Mouse (Mus musculus) CH12.LX (cell line): ENCODE results near the gene Tubb5. TPM values are rescaled to one million over a fixed set of nuclear protein-coding genes. Genes with fewer than 3 reads are reported as not detected.

Experiments used
- DNase-seq: peaks from one replicate; pipeline ENCODE4 v3.0.0-alpha.2; 2013; ENCODE audit errors: extremely low read depth
- H3K27ac ChIP-seq: 2 replicates; pipeline ENCODE4 v1.5.1; 2012; ENCODE audit warnings: low read depth, mild to moderate bottlenecking, control low read depth, moderate library complexity; ENCODE audit not compliant: insufficient read depth
- H3K27me3 ChIP-seq: replicated peaks from 2 replicates; pipeline ENCODE3; 2012; ENCODE audit warnings: inconsistent platforms
- H3K36me3 ChIP-seq, 2 experiments: replicated peaks in 1 of 2; 2 replicates each; pipeline versions ENCODE3 to v1.6.1; 2012; ENCODE audit warnings: inconsistent platforms in 1 of 2, low read length in 1 of 2, mild to moderate bottlenecking in 1 of 2, mixed read lengths in 1 of 2, moderate library complexity in 1 of 2; ENCODE audit not compliant: control insufficient read depth in 1 of 2, insufficient read depth in 1 of 2
- H3K4me1 ChIP-seq, 2 experiments: 2 replicates each; pipeline ENCODE4 v1.6.1; 2012; ENCODE audit warnings: inconsistent platforms in 1 of 2, moderate library complexity in 1 of 2; ENCODE audit not compliant: insufficient read depth in 2 of 2, control insufficient read depth in 1 of 2
- H3K4me2 ChIP-seq: 2 replicates; pipeline ENCODE4 v1.6.1; 2012; ENCODE audit warnings: low read depth, mild to moderate bottlenecking, control low read depth; ENCODE audit not compliant: poor library complexity, insufficient read depth, severe bottlenecking
- H3K4me3 ChIP-seq, 3 experiments: fragments of 150-350 bp in 1 of 3; sonication (generic) in 1 of 3; replicated peaks in 1 of 3; 2 replicates each; pipeline versions ENCODE3 to v1.5.1; 2011 to 2012; ENCODE audit warnings: low read depth in 2 of 3, low read length in 2 of 3, mild to moderate bottlenecking in 2 of 3, moderate library complexity in 2 of 3, control low read depth in 1 of 3, improper control_type of control experiment in 1 of 3, inconsistent platforms in 1 of 3, mixed read lengths in 1 of 3; ENCODE audit not compliant: poor library complexity in 1 of 3
- H3K79me2 ChIP-seq: replicated peaks from 2 replicates; pipeline ENCODE4 v1.6.1; 2012; ENCODE audit warnings: mild to moderate bottlenecking, moderate library complexity; ENCODE audit not compliant: control insufficient read depth, poor library complexity, insufficient read depth, severe bottlenecking; ENCODE audit errors: extremely low read depth
- H3K9ac ChIP-seq: 2 replicates; pipeline ENCODE4 v1.6.1; 2012; ENCODE audit warnings: low read depth, mild to moderate bottlenecking, control low read depth, moderate library complexity; ENCODE audit not compliant: insufficient read depth
- H3K9me3 ChIP-seq: replicated peaks from 2 replicates; pipeline ENCODE3; 2012; ENCODE audit warnings: low read length, inconsistent platforms, mixed read lengths
- CHD1 ChIP-seq: IDR thresholded peaks from 2 replicates; pipeline ENCODE4 v1.6.1; 2012; ENCODE audit warnings: low read depth, low read length, improper control_type of control experiment, inconsistent platforms
- CTCF ChIP-seq, 2 experiments: IDR thresholded peaks in 1 of 2; conservative IDR thresholded peaks in 1 of 2; 2 replicates each; pipeline ENCODE4 v1.5.1; 2011 to 2012; ENCODE audit warnings: low read depth in 2 of 2, low read length in 2 of 2, improper control_type of control experiment in 1 of 2, inconsistent platforms in 1 of 2, mild to moderate bottlenecking in 1 of 2, moderate library complexity in 1 of 2
- ELF1 ChIP-seq: IDR thresholded peaks from 2 replicates; pipeline ENCODE4 v1.6.1; 2014; ENCODE audit warnings: low read depth, mild to moderate bottlenecking, inconsistent platforms, low read length, improper control_type of control experiment
- ETS1 ChIP-seq: conservative IDR thresholded peaks from 2 replicates; pipeline ENCODE4 v1.6.1; 2012; ENCODE audit warnings: low read depth, mild to moderate bottlenecking, inconsistent platforms, low read length, improper control_type of control experiment, moderate library complexity
- GABPA ChIP-seq: IDR thresholded peaks from 2 replicates; pipeline ENCODE4 v1.6.1; 2012; ENCODE audit warnings: low read depth, low read length, improper control_type of control experiment, inconsistent platforms; ENCODE audit not compliant: insufficient replicate concordance
- IRF4 ChIP-seq: IDR thresholded peaks from 2 replicates; pipeline ENCODE4 v1.6.1; 2014; ENCODE audit warnings: low read depth, mild to moderate bottlenecking, inconsistent platforms, low read length, improper control_type of control experiment
- JUND ChIP-seq: conservative IDR thresholded peaks from 2 replicates; pipeline ENCODE4 v1.6.1; 2011; ENCODE audit warnings: low read depth, low read length, improper control_type of control experiment
- KAT2A ChIP-seq: IDR thresholded peaks from 2 replicates; pipeline ENCODE4 v1.6.1; 2012; ENCODE audit warnings: low read length, improper control_type of control experiment, inconsistent platforms; ENCODE audit not compliant: insufficient replicate concordance
- MAFK ChIP-seq: IDR thresholded peaks from 2 replicates; pipeline ENCODE4 v1.6.1; 2011; ENCODE audit warnings: low read length, improper control_type of control experiment; ENCODE audit not compliant: insufficient replicate concordance
- MAZ ChIP-seq: IDR thresholded peaks from 2 replicates; pipeline ENCODE4 v1.6.1; 2012; ENCODE audit warnings: low read depth, mild to moderate bottlenecking, inconsistent platforms, low read length, improper control_type of control experiment, moderate library complexity
- MEF2A ChIP-seq: IDR thresholded peaks from 2 replicates; pipeline ENCODE4 v1.6.1; 2014; ENCODE audit warnings: low read depth, mild to moderate bottlenecking, inconsistent platforms, low read length, improper control_type of control experiment, borderline replicate concordance
- MXI1 ChIP-seq: IDR thresholded peaks from 2 replicates; pipeline ENCODE4 v1.6.1; 2011; ENCODE audit warnings: mild to moderate bottlenecking, low read depth, low read length, improper control_type of control experiment
- MYC ChIP-seq: IDR thresholded peaks from 2 replicates; pipeline ENCODE4 v1.6.1; 2011; ENCODE audit warnings: low read depth, mild to moderate bottlenecking, improper control_type of control experiment, low read length
- NELFE ChIP-seq: IDR thresholded peaks from 2 replicates; pipeline ENCODE4 v1.6.1; 2011; ENCODE audit warnings: low read depth, low read length, improper control_type of control experiment
- POLR2A ChIP-seq: IDR thresholded peaks from 2 replicates; pipeline ENCODE4 v1.6.1; 2011; ENCODE audit warnings: low read depth, mild to moderate bottlenecking, improper control_type of control experiment, low read length
- RAD21 ChIP-seq: IDR thresholded peaks from 2 replicates; pipeline ENCODE4 v1.6.1; 2011; ENCODE audit warnings: low read depth, mild to moderate bottlenecking, low read length, improper control_type of control experiment, moderate library complexity
- SIN3A ChIP-seq: IDR thresholded peaks from 2 replicates; pipeline ENCODE4 v1.6.1; 2012; ENCODE audit warnings: low read length, improper control_type of control experiment, inconsistent platforms
- SMC3 ChIP-seq: IDR thresholded peaks from 2 replicates; pipeline ENCODE4 v1.6.1; 2011; ENCODE audit warnings: low read depth, low read length, improper control_type of control experiment
- TBP ChIP-seq: conservative IDR thresholded peaks from 2 replicates; pipeline ENCODE4 v1.6.1; 2011; ENCODE audit warnings: low read depth, low read length, improper control_type of control experiment
- USF1 ChIP-seq: IDR thresholded peaks from 2 replicates; pipeline ENCODE4 v1.6.1; 2014; ENCODE audit warnings: low read depth, mild to moderate bottlenecking, inconsistent platforms, low read length, improper control_type of control experiment
- USF2 ChIP-seq: conservative IDR thresholded peaks from 2 replicates; pipeline ENCODE4 v1.6.1; 2011; ENCODE audit warnings: low read depth, low read length, improper control_type of control experiment
- ZKSCAN1 ChIP-seq: IDR thresholded peaks from 2 replicates; pipeline ENCODE4 v1.6.1; 2012; ENCODE audit warnings: low read depth, inconsistent platforms, low read length, improper control_type of control experiment, borderline replicate concordance
- ZMIZ1 ChIP-seq: IDR thresholded peaks from 2 replicates; pipeline ENCODE4 v1.6.1; 2012; ENCODE audit warnings: low read depth, mild to moderate bottlenecking, inconsistent platforms, low read length, improper control_type of control experiment
- ZNF384 ChIP-seq: IDR thresholded peaks from 2 replicates; pipeline ENCODE4 v1.6.1; 2012; ENCODE audit warnings: low read depth, low read length, improper control_type of control experiment, inconsistent platforms
- dilution Hi-C: fragments of 300-500 bp; cut with MboI; formaldehyde crosslinking; loops from 2 replicates; pipeline ENCODE4 v1.14.3; 2020; ENCODE audit warnings: low sequenced_read_pairs; ENCODE audit not compliant: extremely low pct_unique_long_range_greater_than_20kb, extremely low pct_ligation_motif_present
- in situ Hi-C: fragments of 300-500 bp; cut with MboI; formaldehyde crosslinking; loops from 3 replicates; pipeline ENCODE4 v1.14.3; 2019; ENCODE audit warnings: low sequenced_read_pairs, low pct_ligation_motif_present, low pct_unique_long_range_greater_than_20kb, mixed read lengths
- polyA plus RNA-seq: library from polyadenylated mRNA; unstranded; fragments of >175 nt; gene quantifications from 2 replicates; pipeline ENCODE4 v1.2.1, GENCODE M21; 2012; ENCODE audit warnings: low read depth; ENCODE audit not compliant: insufficient read length
- total RNA-seq, 2 experiments: library from RNA; depleted of rRNA; stranded (reverse); fragments of 300-350 nt in 1 of 2; fragments of >200 nt in 1 of 2; gene quantifications; 2 replicates each; pipeline ENCODE4 v1.2.3; 2012 to 2014

The Tubb5 gene
- total and polyA plus RNA-seq, 3 experiments, result 1,014 to 1,121 (median 1,053) TPM

- TF ChIP-seq MEF2A (no peak; the same call in 1 of the 2 replicates), MXI1 (peak; percentile 95), MAZ (peak; percentile 70; the same call in 1 of the 2 replicates), MAFK (no peak)
Observed at GRCm38 (mm10) chr17:35836991-35837422, 1.1 kb downstream of the Tubb5 start (continued).

GRCm38 (mm10) chr17:35836178-35836965, 1.7 kb downstream of the Tubb5 start:
- peak overlapping the region; percentile 64 for H3K27ac ChIP-seq
- dilution Hi-C loops, result no loop called here
- peak overlapping the region; percentile 99 for H3K9ac ChIP-seq
- H3K27me3 ChIP-seq, result no peaks in the 10 kb centered on the region
- peak; percentile 89 for DNase-seq
- peak overlapping the region; percentile 83 to 93 (median 89) for H3K4me3 ChIP-seq
- H3K4me2 ChIP-seq, result peak overlapping the region; percentile 89
- in situ Hi-C loops, result loop anchor here (5.0 kb wide), 1 partner anchor 36 kb away; no protein-coding TSS in a partner anchor
- peaks cover 38% of the 10 kb centered on the region for H3K79me2 ChIP-seq
- no peaks in the 10 kb centered on the region for H3K9me3 ChIP-seq
- TF ChIP-seq MYC (0 out of 2 replicates have a peak, but pooled peaks have one; percentile 59), KAT2A (no peak), IRF4 (0 out of 2 replicates have a peak, but pooled peaks have one; percentile 27), NELFE (peak; percentile 41; the same call in 1 of the 2 replicates), ZNF384 (peak; percentile 91), CHD1 (no peak), ZKSCAN1 (no peak), USF1 (no peak), JUND (no peak), ETS1 (0 out of 2 replicates have a peak, but pooled peaks have one; percentile 20), POLR2A (no peak), USF2 (no peak), TBP (no peak), RAD21 (peak; percentile 62), SIN3A (peak; percentile 71; the same call in 1 of the 2 replicates), SMC3 (peak; percentile 62), ELF1 (no peak), ZMIZ1 (0 out of 2 replicates have a peak, but pooled peaks have one; percentile 15), CTCF (conservative IDR thresholded peaks at IDR 0.05 in 1 of 2, IDR thresholded peaks at IDR 0.05 in 1 of 2; ENCODE audit: low read depth in 2 of 2, low read length in 2 of 2) (peak; percentile 80 to 90), GABPA (no peak)
- peaks cover 11 to 36% of the 10 kb centered on the region in 2 experiments for H3K4me1 ChIP-seq
- H3K36me3 ChIP-seq, result peaks cover 42 to 54% of the 10 kb centered on the region in 2 experiments
